Mouse (Mus musculus): ENCODE measurements around the gene Stard3. TPM values are rescaled to one million over a fixed set of nuclear protein-coding genes. Genes with fewer than 3 reads are reported as not detected.

Stard3 gene
- polyA plus RNA-seq, 1 experiment from 2014 or later = 39.6 TPM

DNA sequence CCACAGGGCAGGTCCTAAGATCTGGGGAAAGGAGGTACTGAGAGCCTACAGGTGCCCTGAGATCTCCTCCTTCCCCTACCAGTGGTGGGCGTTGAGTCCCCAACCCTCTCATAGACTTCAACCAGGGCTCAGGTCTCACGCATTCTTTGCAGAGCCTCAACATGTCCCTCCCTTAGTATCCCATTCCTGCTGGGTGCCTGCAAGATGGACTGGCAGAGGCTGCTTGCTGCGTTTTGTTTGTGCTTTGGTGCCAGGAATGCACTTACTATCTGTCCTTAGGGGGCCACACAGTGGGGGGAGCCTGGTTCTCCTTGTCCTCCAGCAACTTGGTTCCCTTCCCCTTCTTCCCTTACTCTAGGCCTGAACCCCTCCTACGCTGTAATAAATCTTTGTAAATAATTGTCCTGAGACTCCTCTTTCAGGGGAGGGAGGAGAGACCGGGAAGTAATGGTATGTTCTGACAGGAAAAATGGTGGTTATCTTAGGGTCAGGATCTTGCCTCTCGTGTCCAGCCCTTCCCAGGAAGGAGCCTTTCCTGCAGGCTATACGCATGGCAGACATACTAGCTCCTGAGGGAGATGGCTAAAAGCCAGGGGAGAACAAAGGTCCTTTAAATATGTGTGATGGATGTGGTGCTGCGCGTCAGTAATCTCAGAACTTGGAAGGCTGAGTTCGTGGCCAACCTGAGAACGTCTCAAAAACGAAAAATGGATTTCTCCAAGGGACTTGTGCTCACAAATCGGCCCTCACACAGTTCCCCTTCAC lies 590 bp upstream of the Stard3 start:
- peak; percentile 11; the same call in 1 of the 2 replicates for ATAC-seq (replicated peaks; ENCODE audit: insufficient number of reproducible peaks, low FRiP score, low TSS enrichment)
- WGBS (ENCODE audit: insufficient replicate concordance) = 11% methylated on average over 13 of the region's 13 CpGs
- Histone ChIP-seq H3K4me1 (ENCODE audit: control insufficient read depth, insufficient read depth, low read length) (peaks cover 35% of the 10 kb centered on the region), H3K27ac (ENCODE audit: low read depth, low read length) (peak overlapping the region; percentile 84), H3K4me3 (ENCODE audit: low read depth, low read length) (peak overlapping the region; percentile 85), H3K36me3 (ENCODE audit: control insufficient read depth, insufficient read depth, low read length) (no peaks in the 10 kb centered on the region), H3K9ac (ENCODE audit: low read depth, low read length) (peak overlapping the region; percentile 89), H3K4me2 (peak overlapping the region; percentile 80), H3K9me3 (replicated peaks; ENCODE audit: control insufficient read depth, low read length) (no peaks in the 10 kb centered on the region), H3K27me3 (ENCODE audit: control insufficient read depth, insufficient read depth, low read length) (peaks cover 21% of the 10 kb centered on the region)

DNA sequence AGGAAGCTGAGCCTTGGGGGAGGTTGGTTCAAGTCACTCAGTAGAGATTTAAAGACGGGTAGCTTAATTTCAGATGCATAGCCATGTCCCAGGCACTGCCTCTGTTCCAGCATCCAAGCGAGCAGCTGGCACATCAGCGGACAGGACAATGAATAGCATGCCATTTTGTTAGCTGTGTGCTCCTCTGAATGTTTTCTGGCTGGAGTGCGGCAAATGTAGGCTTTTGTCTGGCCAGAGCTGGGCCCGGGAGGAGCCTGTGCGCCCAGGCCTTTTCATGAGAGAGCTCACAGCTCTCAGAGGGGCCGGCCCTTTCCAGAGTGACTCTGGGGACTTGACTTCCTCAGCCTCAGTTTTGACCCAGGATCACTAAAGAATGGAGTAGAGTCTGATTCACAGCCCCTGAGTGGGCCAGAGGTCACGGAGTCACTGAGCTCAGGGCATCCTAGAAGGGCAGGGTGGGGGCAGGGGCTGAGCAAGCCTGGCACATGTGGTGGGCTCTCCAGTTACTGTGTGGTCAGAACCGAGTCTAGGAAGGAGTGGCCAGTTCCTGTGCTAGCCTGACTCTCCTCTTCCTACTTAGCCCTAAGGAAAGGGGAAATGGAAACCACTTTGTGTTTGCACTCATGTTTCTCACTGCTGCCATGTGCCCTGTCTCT lies 2.8 kb downstream of the Stard3 start:
- H3K27me3 ChIP-seq (ENCODE audit: control insufficient read depth, insufficient read depth, low read length) = no peaks in the 10 kb centered on the region
- peak overlapping the region; percentile 22; the same call in 1 of the 2 replicates for H3K9ac ChIP-seq (ENCODE audit: low read depth, low read length)
- peak overlapping the region; percentile 24 for H3K4me2 ChIP-seq
- no peak overlapping the region for H3K4me3 ChIP-seq (ENCODE audit: low read depth, low read length)
- no peak for ATAC-seq (replicated peaks; ENCODE audit: insufficient number of reproducible peaks, low FRiP score, low TSS enrichment)
- no peak overlapping the region for H3K27ac ChIP-seq (ENCODE audit: low read depth, low read length)
- H3K4me1 ChIP-seq (ENCODE audit: control insufficient read depth, insufficient read depth, low read length) = peaks cover 38% of the 10 kb centered on the region
- H3K36me3 ChIP-seq (ENCODE audit: control insufficient read depth, insufficient read depth, low read length) = no peaks in the 10 kb centered on the region
- 67% methylated on average over 9 of the region's 9 CpGs for WGBS (ENCODE audit: insufficient replicate concordance)
- no peaks in the 10 kb centered on the region for H3K9me3 ChIP-seq (replicated peaks; ENCODE audit: control insufficient read depth, low read length)

DNA sequence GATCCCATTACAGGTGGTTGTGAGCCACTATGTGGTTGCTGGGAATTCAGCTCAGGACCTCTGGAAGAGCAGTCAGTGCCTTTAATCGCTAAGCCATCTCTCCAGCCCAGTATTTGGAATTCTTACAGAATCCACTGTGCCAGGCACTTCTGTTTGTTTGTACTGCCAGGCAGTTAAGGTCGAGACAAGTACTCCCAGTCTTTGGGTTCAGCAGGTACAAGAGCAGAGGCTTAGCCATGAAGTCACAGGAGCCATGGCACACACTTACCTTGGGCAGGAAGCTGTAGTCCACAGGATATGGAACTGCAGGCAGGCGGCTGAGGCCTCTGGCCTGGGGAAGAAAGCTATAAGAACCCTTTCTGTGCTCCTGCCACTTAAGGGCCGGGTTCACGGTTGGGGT lies 5.6 kb downstream of the Stard3 start:
- H3K4me1 ChIP-seq (ENCODE audit: control insufficient read depth, insufficient read depth, low read length) = peaks cover 48% of the 10 kb centered on the region

DNA sequence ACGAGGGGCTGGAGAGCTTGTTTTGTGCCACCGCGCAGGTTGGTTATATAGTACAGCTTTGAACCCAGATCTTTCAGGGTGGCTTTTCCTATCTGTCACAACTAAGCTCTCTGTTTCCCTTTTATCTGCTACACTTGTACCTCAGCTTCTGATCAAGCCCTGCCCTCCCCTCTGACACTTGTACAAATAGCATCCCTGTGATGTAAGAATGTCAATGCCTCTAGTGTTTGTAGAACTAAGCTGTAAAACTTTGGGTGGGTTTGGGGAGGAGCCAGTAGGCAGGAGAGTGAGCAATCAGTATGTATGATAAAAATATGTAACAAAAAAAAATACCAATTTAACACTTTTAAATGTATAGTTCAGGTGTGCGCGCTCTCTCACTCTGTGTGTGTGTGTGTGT lies 6.2 kb downstream of the Stard3 start:
- Histone ChIP-seq H3K9me3 (replicated peaks; ENCODE audit: control insufficient read depth, low read length) (no peaks in the 10 kb centered on the region), H3K9ac (ENCODE audit: low read depth, low read length) (no peak overlapping the region), H3K27me3 (ENCODE audit: control insufficient read depth, insufficient read depth, low read length) (no peaks in the 10 kb centered on the region), H3K4me3 (ENCODE audit: low read depth, low read length) (no peak overlapping the region), H3K4me1 (ENCODE audit: control insufficient read depth, insufficient read depth, low read length) (peaks cover 45% of the 10 kb centered on the region), H3K36me3 (ENCODE audit: control insufficient read depth, insufficient read depth, low read length) (no peaks in the 10 kb centered on the region), H3K27ac (ENCODE audit: low read depth, low read length) (no peak overlapping the region), H3K4me2 (no peak overlapping the region)
- no peak for ATAC-seq (replicated peaks; ENCODE audit: insufficient number of reproducible peaks, low FRiP score, low TSS enrichment)
- 88% methylated on average over 5 of the region's 5 CpGs for WGBS (ENCODE audit: insufficient replicate concordance)

More for the DNA sequence above, 5.6 kb downstream of the Stard3 start:
- no peak for ATAC-seq (replicated peaks; ENCODE audit: insufficient number of reproducible peaks, low FRiP score, low TSS enrichment)
- Histone ChIP-seq H3K9ac (ENCODE audit: low read depth, low read length) (0 out of 2 replicates have a peak overlapping the region, but pooled peaks have one; percentile 5), H3K36me3 (ENCODE audit: control insufficient read depth, insufficient read depth, low read length) (no peaks in the 10 kb centered on the region), H3K9me3 (replicated peaks; ENCODE audit: control insufficient read depth, low read length) (no peaks in the 10 kb centered on the region), H3K27ac (ENCODE audit: low read depth, low read length) (no peak overlapping the region), H3K4me3 (ENCODE audit: low read depth, low read length) (no peak overlapping the region), H3K27me3 (ENCODE audit: control insufficient read depth, insufficient read depth, low read length) (no peaks in the 10 kb centered on the region), H3K4me2 (no peak overlapping the region)
- WGBS (ENCODE audit: insufficient replicate concordance) = 75% methylated on average over 5 of the region's 5 CpGs

DNA sequence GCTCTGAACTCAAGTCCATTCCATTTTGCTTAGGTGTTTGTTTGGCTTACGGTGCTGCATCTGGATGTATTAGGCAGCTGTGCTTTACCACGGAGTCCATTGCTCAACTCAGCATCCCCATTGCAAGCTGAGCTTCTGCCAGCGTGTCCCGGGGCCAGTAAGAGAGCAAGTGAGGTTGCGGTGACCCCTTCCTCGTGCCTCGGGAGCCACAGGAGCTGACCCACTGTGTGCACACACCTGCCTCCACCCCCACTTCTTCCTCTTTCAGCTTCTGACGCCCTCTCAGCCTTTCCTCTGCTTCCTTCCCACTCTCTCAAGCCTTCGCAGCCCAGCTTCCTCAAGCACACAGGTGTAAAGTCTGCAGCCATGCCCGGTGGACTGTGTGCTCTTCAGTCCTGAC lies 8.1 kb downstream of the Stard3 start:
- Histone ChIP-seq H3K4me2 (no peak overlapping the region), H3K4me1 (ENCODE audit: control insufficient read depth, insufficient read depth, low read length) (peaks cover 50% of the 10 kb centered on the region), H3K9me3 (replicated peaks; ENCODE audit: control insufficient read depth, low read length) (no peaks in the 10 kb centered on the region), H3K9ac (ENCODE audit: low read depth, low read length) (no peak overlapping the region), H3K27me3 (ENCODE audit: control insufficient read depth, insufficient read depth, low read length) (no peaks in the 10 kb centered on the region), H3K4me3 (ENCODE audit: low read depth, low read length) (no peak overlapping the region), H3K27ac (ENCODE audit: low read depth, low read length) (no peak overlapping the region), H3K36me3 (ENCODE audit: control insufficient read depth, insufficient read depth, low read length) (no peaks in the 10 kb centered on the region)
- WGBS (ENCODE audit: insufficient replicate concordance) = 79% methylated on average over 10 of the region's 10 CpGs
- no peak for ATAC-seq (replicated peaks; ENCODE audit: insufficient number of reproducible peaks, low FRiP score, low TSS enrichment)

DNA sequence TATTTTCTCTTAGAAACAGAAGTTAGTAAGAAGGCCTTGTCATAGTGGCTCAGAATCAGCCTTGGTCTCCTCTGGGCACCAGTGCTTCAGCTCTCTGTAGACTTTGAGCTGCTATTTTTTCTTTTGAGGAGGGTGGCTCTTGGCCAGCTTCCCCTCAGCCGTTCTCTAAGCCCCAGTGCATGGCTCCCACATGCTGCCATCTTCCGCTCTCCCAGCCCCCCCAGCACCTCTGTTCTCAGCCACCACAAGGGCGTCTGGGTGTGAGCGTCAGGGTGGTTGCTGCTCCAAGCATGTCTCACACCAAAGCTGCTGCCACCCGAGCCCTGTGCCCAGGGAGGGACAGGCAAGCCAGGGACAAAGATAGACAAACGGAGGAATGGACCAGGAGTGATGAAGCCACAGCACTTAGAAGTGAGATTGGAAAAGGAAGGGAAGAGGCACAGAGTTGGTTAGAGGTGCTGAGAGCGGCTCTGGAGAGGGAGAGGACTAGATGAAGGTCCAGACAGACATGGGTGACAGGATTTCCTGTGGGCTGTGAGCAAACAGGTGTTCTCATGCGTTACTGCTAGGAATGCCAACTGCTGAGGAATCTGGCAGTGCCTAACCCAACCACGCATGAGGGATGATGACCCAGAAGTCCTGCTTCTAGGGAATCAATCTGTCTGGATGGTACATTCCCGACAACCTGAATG lies 9.1 kb downstream of the Stard3 start:
- H3K9me3 ChIP-seq (replicated peaks; ENCODE audit: control insufficient read depth, low read length) = no peaks in the 10 kb centered on the region
- peak overlapping the region; percentile 62 for H3K27ac ChIP-seq (ENCODE audit: low read depth, low read length)
- peaks cover 58% of the 10 kb centered on the region for H3K4me1 ChIP-seq (ENCODE audit: control insufficient read depth, insufficient read depth, low read length)
- no peak overlapping the region; the same call in 1 of the 2 replicates for H3K4me2 ChIP-seq
- no peak overlapping the region for H3K4me3 ChIP-seq (ENCODE audit: low read depth, low read length)
- no peak overlapping the region for H3K9ac ChIP-seq (ENCODE audit: low read depth, low read length)
- H3K36me3 ChIP-seq (ENCODE audit: control insufficient read depth, insufficient read depth, low read length) = no peaks in the 10 kb centered on the region
- 63% methylated on average over 10 of the region's 10 CpGs for WGBS (ENCODE audit: insufficient replicate concordance)
- no peak for ATAC-seq (replicated peaks; ENCODE audit: insufficient number of reproducible peaks, low FRiP score, low TSS enrichment)
- H3K27me3 ChIP-seq (ENCODE audit: control insufficient read depth, insufficient read depth, low read length) = no peaks in the 10 kb centered on the region

DNA sequence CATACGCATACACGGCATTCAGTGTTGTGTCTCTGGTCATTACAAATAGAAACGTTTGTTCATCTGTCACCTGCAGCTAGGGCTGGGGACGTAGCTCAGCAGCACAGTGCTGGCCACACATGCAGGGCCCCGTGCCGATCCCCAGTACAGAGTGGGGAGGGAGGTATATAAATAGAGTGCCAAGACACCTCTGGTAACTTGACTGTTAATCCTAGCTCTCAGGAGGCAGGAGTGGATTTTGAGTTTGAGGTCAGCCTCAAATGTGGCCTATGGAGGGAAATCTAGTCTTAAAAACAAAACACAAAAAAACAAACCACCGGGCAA lies 9.7 kb downstream of the Stard3 start:
- no peak for ATAC-seq (replicated peaks; ENCODE audit: insufficient number of reproducible peaks, low FRiP score, low TSS enrichment)
- Histone ChIP-seq H3K4me1 (ENCODE audit: control insufficient read depth, insufficient read depth, low read length) (peaks cover 60% of the 10 kb centered on the region), H3K9me3 (replicated peaks; ENCODE audit: control insufficient read depth, low read length) (no peaks in the 10 kb centered on the region), H3K4me2 (no peak overlapping the region; the same call in 1 of the 2 replicates), H3K27ac (ENCODE audit: low read depth, low read length) (peak overlapping the region; percentile 62), H3K27me3 (ENCODE audit: control insufficient read depth, insufficient read depth, low read length) (no peaks in the 10 kb centered on the region), H3K9ac (ENCODE audit: low read depth, low read length) (no peak overlapping the region), H3K4me3 (ENCODE audit: low read depth, low read length) (no peak overlapping the region), H3K36me3 (ENCODE audit: control insufficient read depth, insufficient read depth, low read length) (no peaks in the 10 kb centered on the region)
- whole genome bisulfite sequencing (ENCODE audit: insufficient replicate concordance) = 59% methylated on average over 7 of the region's 7 CpGs

DNA sequence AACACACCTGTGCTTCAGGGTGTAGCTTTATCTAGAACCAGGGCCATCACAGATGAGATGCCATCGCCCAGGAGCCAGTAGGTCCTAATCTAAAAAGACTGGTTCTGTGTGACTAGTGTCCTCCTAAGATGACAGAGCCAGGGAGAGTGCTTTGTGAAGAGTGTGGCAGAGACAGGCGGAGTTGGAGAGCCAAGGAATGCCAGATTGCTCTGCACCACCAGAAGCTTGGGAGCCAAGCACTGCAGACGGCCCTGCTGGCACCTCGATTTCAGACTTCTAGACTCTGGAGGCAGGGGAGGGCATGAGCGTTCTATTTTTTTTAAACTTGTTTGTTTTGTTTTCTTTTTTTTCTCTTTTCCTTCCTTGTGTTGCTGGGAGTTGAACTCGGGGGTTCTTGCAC lies 11.2 kb downstream of the Stard3 start:
- no peak overlapping the region for H3K4me2 ChIP-seq
- H3K27ac ChIP-seq (ENCODE audit: low read depth, low read length) = no peak overlapping the region
- H3K4me3 ChIP-seq (ENCODE audit: low read depth, low read length) = no peak overlapping the region
- H3K9me3 ChIP-seq (replicated peaks; ENCODE audit: control insufficient read depth, low read length) = no peaks in the 10 kb centered on the region
- 72% methylated on average over 6 of the region's 6 CpGs for WGBS (ENCODE audit: insufficient replicate concordance)
- no peaks in the 10 kb centered on the region for H3K36me3 ChIP-seq (ENCODE audit: control insufficient read depth, insufficient read depth, low read length)
- no peak for ATAC-seq (replicated peaks; ENCODE audit: insufficient number of reproducible peaks, low FRiP score, low TSS enrichment)
- H3K27me3 ChIP-seq (ENCODE audit: control insufficient read depth, insufficient read depth, low read length) = no peaks in the 10 kb centered on the region
- H3K9ac ChIP-seq (ENCODE audit: low read depth, low read length) = no peak overlapping the region
- peaks cover 69% of the 10 kb centered on the region for H3K4me1 ChIP-seq (ENCODE audit: control insufficient read depth, insufficient read depth, low read length)

Data from heart, embryonic 11.5 days (tissue).